Mouse (Mus musculus): ENCODE measurements at regions not wholly inside any gene's neighbourhood (a gene's known extent, or its start where the extent isn't known, plus 50 kb on each side); places are given as distances from the start of the nearest gene placed in this dataset.
A peak's percentile ranks its signal among the peaks of the same experiment; 100 is the strongest.
"Not testable (repeated sequence)": the region's sequence is repeated elsewhere in the genome, so short reads cannot be mapped to it uniquely, and the experiment has no call there.

- not testable (repeated sequence) for DNase-seq (ENCODE audit: low spot score in 2 of 2)
Measured at GRCm38 (mm10) chr12:80055894-80056293, 56.9 kb downstream of the Zfp36l1 start.

DNA sequence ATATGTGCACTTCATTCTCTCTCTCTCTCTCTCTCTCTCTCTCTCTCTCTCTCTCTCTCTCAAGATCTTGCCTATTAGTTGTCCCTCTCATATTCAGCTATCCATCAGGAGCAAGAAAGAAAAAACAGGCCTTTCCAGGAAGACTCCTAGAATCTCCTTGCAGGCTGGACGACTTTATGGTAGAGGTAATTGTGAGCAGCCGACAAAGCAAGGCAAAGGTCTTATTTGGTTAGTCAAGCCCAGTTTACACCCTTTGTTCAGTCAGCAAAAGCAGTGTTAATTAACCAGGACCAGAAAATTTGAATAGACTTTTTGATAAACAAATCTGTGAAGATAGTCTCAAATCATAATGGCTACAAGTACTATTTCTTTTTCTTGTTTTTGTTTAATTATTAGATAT lies 57.4 kb downstream of the Zfp36l1 start:
- no peak for DNase-seq (ENCODE audit: low spot score in 2 of 2)

- no peak for DNase-seq (ENCODE audit: low spot score in 2 of 2)
Measured at GRCm38 (mm10) chr12:80054655-80055037, 58.2 kb downstream of the Zfp36l1 start.

DNA sequence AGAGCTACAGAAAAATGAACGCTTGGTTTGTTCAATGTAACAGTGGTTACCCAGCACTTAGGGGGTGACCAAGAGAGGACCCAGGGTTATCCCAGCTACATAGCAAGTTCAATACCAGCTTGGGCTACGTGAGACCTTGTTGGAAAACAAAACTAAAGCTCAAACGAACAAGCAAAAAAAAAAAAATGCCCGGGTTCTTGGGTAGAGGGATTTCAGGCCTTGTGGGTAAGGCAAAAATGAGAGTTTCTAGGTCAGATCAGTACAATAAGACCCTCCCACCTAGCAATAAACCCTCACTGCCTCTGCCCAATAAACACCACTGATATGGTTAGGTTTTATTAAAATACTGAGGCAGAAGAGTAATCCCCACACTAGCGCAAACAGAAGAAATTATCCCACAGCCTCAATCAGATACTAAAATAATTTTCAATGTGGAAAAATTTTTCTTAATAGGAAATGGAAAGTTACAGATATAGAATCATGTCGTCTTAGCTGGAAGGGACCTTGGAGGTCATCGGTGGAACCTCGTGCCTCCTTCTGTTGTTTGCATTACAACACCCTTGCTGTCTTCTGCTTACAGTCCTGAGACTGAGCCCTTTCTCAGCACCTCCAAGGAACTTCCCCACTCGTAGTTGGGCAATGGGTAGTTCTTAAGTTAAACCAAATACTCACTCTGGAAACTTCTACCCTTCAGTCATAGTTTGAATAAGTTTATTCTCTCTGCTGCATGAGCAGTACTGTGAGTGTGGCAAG lies 58.7 kb downstream of the Zfp36l1 start:
- no peak for DNase-seq (ENCODE audit: low spot score in 2 of 2)

GRCm38 (mm10) chr12:80048215-80048979 lies 64.4 kb downstream of the Zfp36l1 start:
- no peak for DNase-seq (ENCODE audit: low spot score in 2 of 2)

DNA sequence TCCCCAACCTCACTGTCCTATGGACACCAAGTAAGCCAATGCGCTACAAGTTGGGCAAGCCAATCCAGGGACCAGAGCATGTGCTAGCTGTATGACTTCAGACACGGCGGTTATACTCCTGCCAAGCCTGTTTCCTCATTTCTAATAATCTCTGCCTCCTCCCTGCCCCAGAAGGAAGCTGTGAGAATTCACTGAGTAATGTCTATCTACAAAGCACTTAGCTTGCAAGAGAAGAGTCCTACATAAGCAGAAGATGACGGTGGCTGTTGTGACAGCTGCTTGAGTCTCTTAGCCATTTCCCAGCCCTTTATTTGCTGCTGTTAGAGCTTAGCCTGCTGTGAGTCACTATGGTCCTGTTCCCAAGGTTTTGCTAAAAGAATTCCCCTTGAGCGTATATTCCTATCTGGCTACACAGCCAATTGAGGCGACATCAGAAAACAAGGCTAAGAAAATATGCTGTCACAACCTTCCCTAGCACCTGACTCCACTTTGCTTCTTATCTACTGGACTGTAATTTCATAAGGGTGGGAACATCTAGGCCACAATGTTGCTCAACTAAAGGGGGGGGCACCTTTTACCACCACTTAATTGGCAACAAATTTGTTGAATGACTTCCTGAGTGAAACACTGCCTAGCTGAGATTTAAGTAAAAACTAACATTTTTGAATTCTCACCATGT lies 66.0 kb downstream of the Zfp36l1 start:
- DNase-seq (ENCODE audit: low spot score in 2 of 2) = peak in 1 of 2 experiments; percentile 7

GRCm38 (mm10) chr12:80041510-80042324 lies 71.1 kb downstream of the Zfp36l1 start:
- DNase-seq (ENCODE audit: low spot score in 2 of 2) = no peak

DNA sequence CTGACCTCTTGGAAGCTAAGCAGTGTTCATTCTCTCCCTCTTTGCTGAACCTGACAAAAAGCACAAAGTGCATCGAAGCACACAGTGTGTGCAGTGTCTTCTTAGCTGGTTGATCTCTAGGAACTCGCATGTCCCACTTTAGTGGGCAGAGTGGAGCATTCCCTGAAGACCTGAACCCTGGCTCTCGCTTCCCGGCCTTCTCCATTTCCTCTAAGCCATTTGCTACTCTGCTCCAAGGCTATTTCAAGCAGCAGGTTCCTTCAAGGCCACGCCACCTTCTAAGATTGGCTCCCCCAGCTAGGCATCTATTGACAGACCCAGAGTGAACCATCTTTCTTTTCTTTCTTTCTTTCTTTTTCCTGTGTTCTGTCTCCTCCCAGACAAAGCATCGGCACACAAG lies 71.8 kb downstream of the Zfp36l1 start:
- DNase-seq (ENCODE audit: low spot score in 2 of 2) = no peak

GRCm38 (mm10) chr12:80040233-80040632 lies 72.6 kb downstream of the Zfp36l1 start:
- no peak for DNase-seq (ENCODE audit: low spot score in 2 of 2)

DNA sequence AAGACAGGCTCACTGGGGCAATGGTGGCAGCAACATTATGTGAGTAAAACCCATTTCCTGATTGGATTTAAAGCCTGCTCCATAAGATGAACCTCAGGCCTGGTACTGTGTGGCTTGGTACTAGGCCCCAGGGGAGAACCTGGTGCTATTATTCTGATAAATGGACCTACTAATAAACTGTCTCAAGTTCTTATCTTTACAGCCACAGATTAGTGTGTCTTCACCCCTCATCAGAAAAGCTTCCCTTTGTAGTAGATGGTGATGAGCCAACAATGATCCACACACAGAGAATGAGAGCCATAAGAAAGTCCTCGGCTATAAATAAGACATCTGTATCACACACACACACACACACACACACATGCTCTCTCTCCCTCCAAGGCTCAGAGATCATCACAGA lies 73.7 kb downstream of the Zfp36l1 start:
- no peak for DNase-seq (ENCODE audit: low spot score in 2 of 2)

DNA sequence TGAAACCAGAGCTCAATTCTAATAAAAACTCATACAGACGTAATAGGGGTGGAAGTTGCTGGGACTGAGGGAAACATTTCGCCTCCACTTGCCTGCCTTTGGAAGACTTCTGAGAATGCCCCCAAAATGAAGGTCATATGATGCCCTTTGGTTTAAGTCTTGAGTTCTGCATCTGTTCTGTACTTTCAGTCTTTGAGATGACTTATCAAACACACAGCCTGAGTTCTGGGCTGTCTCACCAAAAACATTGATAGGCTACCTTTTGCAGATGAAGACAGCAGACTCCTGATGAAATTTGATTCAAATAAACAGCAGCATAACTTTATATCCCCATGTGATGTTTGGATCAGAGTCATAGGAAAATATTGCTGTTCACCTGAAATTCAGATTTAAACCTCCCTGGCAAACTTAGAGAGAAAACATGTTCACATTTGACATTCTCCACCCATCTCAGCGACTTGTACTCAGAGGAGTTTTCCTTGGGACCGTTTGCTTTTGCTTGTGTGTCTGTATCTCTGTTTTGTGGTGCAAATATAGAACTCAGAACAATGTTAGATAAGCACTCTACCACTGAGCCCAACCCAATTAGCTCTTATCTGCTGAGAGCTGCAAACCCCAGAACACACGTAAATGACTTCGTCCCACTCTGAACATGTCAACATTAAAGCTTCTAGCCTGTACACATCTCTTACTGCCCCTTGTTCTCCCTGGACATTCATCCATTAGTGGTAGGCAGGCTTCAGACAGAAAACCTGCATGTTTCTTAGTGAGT lies 77.1 kb downstream of the Zfp36l1 start:
- DNase-seq (ENCODE audit: low spot score in 2 of 2) = no peak

GRCm38 (mm10) chr12:80034963-80035411 lies 77.8 kb downstream of the Zfp36l1 start:
- no peak for DNase-seq (ENCODE audit: low spot score in 2 of 2)

DNA sequence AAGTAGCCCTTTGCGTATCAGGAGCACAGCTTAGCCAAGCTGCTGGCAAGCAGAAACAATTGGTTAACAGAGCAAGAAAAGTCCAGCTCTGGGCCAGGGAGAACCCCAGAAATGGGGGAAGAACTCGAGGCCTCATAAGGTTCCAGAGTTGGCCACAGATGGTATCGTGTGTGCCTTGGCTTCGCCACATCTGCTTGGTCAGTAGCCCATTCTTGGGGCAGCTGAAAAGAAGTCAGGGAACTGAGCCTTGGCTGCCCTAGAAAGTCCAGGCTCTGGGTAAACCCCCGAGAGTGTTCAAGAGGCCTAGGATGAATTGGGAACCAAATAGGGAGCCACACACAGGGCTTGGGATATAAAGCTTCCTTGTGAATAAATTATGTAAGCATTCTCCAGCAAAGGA lies 78.7 kb downstream of the Zfp36l1 start:
- no peak for DNase-seq (ENCODE audit: low spot score in 2 of 2)

DNA sequence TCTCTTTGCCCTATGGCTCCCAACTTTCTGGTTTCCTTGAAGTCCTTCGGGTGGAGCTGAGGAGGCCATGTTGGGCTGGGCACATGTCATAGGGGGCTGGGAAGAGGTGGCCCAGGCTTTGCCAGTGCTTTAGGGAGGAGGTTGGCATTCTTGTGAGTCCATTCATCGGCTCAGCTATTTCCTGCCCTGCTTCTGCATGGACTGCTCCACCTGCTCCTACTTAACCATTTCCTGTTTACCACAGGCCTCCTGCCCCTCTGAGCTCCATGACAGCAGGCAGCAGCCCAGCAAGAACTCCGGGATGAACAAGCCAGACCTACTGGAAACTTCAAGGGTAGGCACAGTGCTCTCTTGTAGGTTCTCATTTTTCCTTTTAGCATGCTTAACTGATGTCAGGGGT lies 80.3 kb downstream of the Zfp36l1 start:
- DNase-seq (ENCODE audit: low spot score in 2 of 2) = no peak

DNA sequence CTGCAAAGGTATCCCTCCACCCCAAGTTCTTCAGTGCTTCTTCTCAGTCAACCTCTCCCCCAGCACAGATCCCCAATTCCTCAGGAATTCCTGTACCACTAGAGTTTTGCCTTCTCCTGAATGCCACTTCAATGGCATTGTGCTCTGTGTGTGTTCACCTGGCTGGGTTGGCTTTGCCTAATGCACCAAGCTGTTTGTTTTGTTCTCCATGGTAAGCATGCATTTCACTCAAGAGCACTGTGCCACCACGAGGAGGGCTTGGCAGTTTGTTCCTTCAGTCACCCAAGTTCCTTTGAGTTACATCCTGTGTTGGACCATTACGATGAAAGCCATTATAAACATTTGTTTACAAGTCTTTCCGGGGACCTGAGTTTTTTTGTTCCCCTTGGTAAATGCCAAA lies 84.5 kb downstream of the Zfp36l1 start:
- no peak for DNase-seq (ENCODE audit: low spot score in 2 of 2)

DNA sequence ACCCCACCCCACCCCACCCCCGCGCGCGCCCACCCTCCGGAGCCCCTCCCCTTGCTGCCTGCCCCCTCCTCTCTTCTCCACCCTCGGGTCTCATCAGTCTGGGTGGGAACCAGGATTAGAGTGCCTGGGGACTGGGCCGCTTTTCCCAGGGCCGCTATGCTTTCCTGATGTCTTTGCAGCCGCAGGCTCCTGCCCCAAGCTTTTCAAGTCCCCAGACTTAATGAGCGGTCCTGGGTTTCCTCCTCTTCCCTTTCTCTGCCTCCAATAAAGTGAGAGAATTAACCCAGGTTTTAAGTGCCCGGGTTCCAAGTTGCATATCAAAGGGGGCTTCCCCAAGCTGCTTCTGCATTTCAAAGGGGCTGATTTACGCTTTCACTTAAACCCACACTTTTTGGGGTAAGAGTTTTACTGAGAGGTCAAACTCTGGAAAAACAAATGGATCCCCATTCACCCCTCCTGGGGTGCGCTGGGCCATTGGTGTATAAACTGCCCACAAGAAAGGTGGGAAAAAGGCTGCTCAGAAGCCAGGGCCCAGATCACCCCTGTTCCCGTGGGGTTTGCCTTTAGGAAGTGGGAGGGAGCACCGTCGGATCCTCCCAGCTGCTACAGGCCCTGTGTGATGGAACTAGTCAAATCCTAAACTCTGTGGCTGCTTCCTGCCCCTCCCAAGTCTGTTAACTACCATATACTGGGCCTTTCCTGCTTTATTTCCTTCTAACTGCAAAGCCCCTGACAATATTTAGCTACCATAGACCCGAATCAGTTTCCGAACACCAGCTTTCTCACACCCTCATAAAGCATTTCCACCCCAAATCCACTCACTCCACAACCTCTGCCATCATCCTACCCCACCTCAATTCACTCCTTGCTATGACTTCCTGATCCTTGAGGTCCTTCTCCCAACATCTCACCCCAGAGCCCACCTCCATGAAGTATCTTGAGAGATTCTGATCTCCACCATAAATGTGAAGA lies 89.4 kb downstream of the Zfp36l1 start:
- DNase-seq (ENCODE audit: low spot score in 2 of 2) = no peak

GRCm38 (mm10) chr12:80022181-80023106 lies 90.4 kb downstream of the Zfp36l1 start:
- no peak for DNase-seq (ENCODE audit: low spot score in 2 of 2)

GRCm38 (mm10) chr12:80021030-80021473 lies 91.8 kb downstream of the Zfp36l1 start:
- no peak for DNase-seq (ENCODE audit: low spot score in 2 of 2)

All from adrenal gland, adult 18-20 months (tissue).